Mouse (Mus musculus): Measurements from ENCODE around the gene Klhdc8a. TPM values are rescaled to one million over a fixed set of nuclear protein-coding genes. Genes with fewer than 3 reads are reported as not detected.
"Not testable (repeated sequence)": the region's sequence is repeated elsewhere in the genome, so short reads cannot be mapped to it uniquely, and the experiment has no call there.

Klhdc8a gene
- polyA plus RNA-seq, 1 experiment = 1.6 TPM

GRCm38 (mm10) chr1:132336921-132337320 lies 38.5 kb downstream of the Klhdc8a start:
- 84% methylated on average over 6 of the region's 6 CpGs for WGBS
- no peak for DNase-seq (ENCODE audit: low read depth, low spot score)

- 25% methylated on average over 8 of the region's 8 CpGs for WGBS
- DNase-seq (ENCODE audit: low read depth, low spot score) = no peak
Observed at GRCm38 (mm10) chr1:132338027-132338660, 39.7 kb downstream of the Klhdc8a start.

GRCm38 (mm10) chr1:132341731-132342501 lies 43.5 kb downstream of the Klhdc8a start:
- WGBS = 13% methylated on average over 5 of the region's 5 CpGs
- DNase-seq (ENCODE audit: low read depth, low spot score) = no peak

GRCm38 (mm10) chr1:132342518-132342917 lies 44.1 kb downstream of the Klhdc8a start:
- no peak for DNase-seq (ENCODE audit: low read depth, low spot score)
- 68% methylated on average over 3 of the region's 3 CpGs for WGBS

- 94% methylated on average over 2 of the region's 2 CpGs for WGBS
Observed at GRCm38 (mm10) chr1:132343191-132343590, 44.8 kb downstream of the Klhdc8a start.

GRCm38 (mm10) chr1:132343656-132344055 lies 45.2 kb downstream of the Klhdc8a start:
- WGBS = 94% methylated on average over 1 of the region's 1 CpGs
- DNase-seq (ENCODE audit: low read depth, low spot score) = no peak

More at GRCm38 (mm10) chr1:132343191-132343590, 44.8 kb downstream of the Klhdc8a start:
- no peak for DNase-seq (ENCODE audit: low read depth, low spot score)

- WGBS = 90% methylated on average over 4 of the region's 4 CpGs
- no peak for DNase-seq (ENCODE audit: low read depth, low spot score)
Observed at GRCm38 (mm10) chr1:132345514-132345913, 47.1 kb downstream of the Klhdc8a start.

GRCm38 (mm10) chr1:132346134-132346851 lies 47.9 kb downstream of the Klhdc8a start:
- whole genome bisulfite sequencing = 69% methylated on average over 12 of the region's 12 CpGs
- DNase-seq (ENCODE audit: low read depth, low spot score) = no peak

GRCm38 (mm10) chr1:132346951-132347350 lies 48.5 kb downstream of the Klhdc8a start:
- DNase-seq (ENCODE audit: low read depth, low spot score) = no peak

GRCm38 (mm10) chr1:132348401-132348800 lies 50.0 kb downstream of the Klhdc8a start:
- no peak for DNase-seq (ENCODE audit: low read depth, low spot score)
- WGBS = 82% methylated on average over 5 of the region's 5 CpGs

GRCm38 (mm10) chr1:132349049-132349448 lies 50.6 kb downstream of the Klhdc8a start:
- not testable (repeated sequence) for DNase-seq (ENCODE audit: low read depth, low spot score)

GRCm38 (mm10) chr1:132349601-132350000 lies 51.2 kb downstream of the Klhdc8a start:
- DNase-seq (ENCODE audit: low read depth, low spot score) = not testable (repeated sequence)

GRCm38 (mm10) chr1:132351058-132351457 lies 52.6 kb downstream of the Klhdc8a start:
- 97% methylated on average over 4 of the region's 4 CpGs for WGBS
- no peak for DNase-seq (ENCODE audit: low read depth, low spot score)

More at GRCm38 (mm10) chr1:132349601-132350000, 51.2 kb downstream of the Klhdc8a start:
- 84% methylated on average over 3 of the region's 3 CpGs for WGBS

GRCm38 (mm10) chr1:132353389-132353788 lies 55.0 kb downstream of the Klhdc8a start:
- DNase-seq (ENCODE audit: low read depth, low spot score) = no peak
- WGBS = 35% methylated on average over 5 of the region's 5 CpGs

GRCm38 (mm10) chr1:132354234-132354633 lies 55.8 kb downstream of the Klhdc8a start:
- WGBS = 73% methylated on average over 9 of the region's 9 CpGs
- DNase-seq (ENCODE audit: low read depth, low spot score) = no peak

GRCm38 (mm10) chr1:132355162-132355601 lies 56.8 kb downstream of the Klhdc8a start:
- 84% methylated on average over 6 of the region's 6 CpGs for WGBS
- DNase-seq (ENCODE audit: low read depth, low spot score) = no peak

- peak; percentile 73 for DNase-seq (ENCODE audit: low read depth, low spot score)
- 0% methylated on average over 3 of the region's 3 CpGs for WGBS
Observed at GRCm38 (mm10) chr1:132355841-132356242, 57.4 kb downstream of the Klhdc8a start.

GRCm38 (mm10) chr1:132356841-132357240 lies 58.4 kb downstream of the Klhdc8a start:
- no peak for DNase-seq (ENCODE audit: low read depth, low spot score)
- 68% methylated on average over 1 of the region's 1 CpGs for WGBS

Data from large intestine, adult 2 months (tissue).